Mouse (Mus musculus): ENCODE results near the gene Acat1. TPM values are rescaled to one million over a fixed set of nuclear protein-coding genes. Genes with fewer than 3 reads are reported as not detected.

Acat1 gene
- total and polyA plus RNA-seq, 3 experiments: 43.6 to 124 (median 76.7) TPM

DNA sequence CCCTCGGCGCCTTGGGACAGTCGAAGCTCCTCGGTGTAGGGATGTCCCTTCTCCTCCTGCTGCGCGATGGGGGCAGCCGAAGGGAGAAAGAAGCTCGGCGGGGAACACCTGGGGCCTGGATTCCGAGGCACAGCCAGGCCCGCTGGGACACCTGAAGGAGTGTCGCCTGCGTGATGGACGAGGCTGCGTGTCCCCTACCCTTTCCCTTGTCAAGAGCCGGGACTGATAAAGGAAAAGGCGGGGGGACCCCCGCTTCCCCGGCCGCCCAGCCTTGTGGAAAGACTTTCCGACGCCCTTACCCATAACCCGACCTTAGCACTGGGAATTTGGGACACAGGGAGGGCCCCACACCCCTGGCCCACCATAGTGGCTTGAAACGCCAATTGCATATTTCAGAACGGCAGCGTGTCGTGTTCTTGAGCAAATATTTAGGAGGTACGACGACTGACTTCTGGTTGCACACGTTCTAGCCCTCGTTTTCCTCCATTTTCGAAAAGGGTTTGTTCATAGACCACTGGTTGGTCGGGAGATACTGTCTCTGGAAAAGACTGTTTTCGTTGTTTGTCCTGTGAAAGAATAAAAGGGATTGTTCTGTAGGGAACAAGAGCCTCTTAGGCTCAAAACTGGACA, 72.7 kb downstream of the Acat1 start:
- TF ChIP-seq POLR2AphosphoS5 (IDR thresholded peaks at IDR 0.05; ENCODE audit: insufficient replicate concordance, low read depth, low read length) (no peak), GATA2 (IDR thresholded peaks at IDR 0.05; ENCODE audit: borderline replicate concordance, low read depth, low read length) (no peak), GATA1 (IDR thresholded peaks at IDR 0.05; ENCODE audit: borderline replicate concordance, low read length) (no peak), CTCF (IDR thresholded peaks at IDR 0.05; ENCODE audit: low read depth, low read length) (no peak), TAL1 (conservative IDR thresholded peaks at IDR 0.05; ENCODE audit: low read depth, low read length) (no peak)
- DNase-seq (ENCODE audit: low spot score) (no peak), ATAC-seq (ENCODE audit: extremely low read depth, insufficient number of reproducible peaks, low FRiP score, poor library complexity, severe bottlenecking) (no peak)
- Histone ChIP-seq H3K27me3 (ENCODE audit: insufficient read depth, low read length) (no peaks in the 10 kb centered on the region), H3K4me3 (ENCODE audit: low read depth, low read length) (peak overlapping the region; percentile 89), H3K4me1 (ENCODE audit: insufficient read depth, low read depth, low read length) (peaks cover 30% of the 10 kb centered on the region), H3K36me3 (replicated peaks) (peaks cover 20% of the 10 kb centered on the region), H3K9me3 (replicated peaks) (no peaks in the 10 kb centered on the region)

DNA sequence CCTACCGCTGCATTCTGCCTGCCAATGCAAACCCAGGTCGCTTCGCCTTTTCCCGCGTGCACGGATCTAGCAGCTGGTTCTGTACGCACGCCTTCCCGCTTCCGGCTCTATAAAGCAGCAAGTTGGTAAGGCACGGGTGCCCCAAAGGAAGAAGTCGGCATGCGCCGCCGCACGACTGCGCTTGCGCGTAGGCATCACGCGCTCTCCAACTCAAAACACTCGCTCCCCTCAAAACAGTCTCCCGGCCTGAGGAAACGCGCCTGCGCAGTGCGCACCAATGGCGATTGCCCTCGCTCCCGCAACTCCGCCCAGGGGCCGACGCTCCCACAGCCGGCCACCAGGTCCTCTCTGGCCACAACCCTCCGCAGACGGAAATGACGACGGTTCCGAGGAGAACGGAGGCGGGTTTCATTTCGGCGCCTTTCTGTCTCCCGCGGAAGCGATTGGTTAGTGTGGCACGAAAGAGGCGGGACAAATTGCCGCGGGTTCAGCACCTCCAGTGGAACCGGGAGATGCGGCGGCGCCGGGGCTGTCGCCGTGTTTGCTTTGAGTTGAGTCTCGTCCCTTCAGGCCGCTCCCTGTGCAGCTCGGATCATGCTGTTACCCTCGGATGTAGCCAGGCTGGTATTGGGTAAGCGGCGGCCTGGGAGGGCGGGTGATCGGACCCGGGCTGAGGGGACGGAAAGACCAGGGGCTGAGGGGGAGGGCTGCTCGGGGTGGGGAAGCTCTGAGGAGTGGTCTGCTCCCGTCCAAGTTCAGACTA, 73.4 kb downstream of the Acat1 start, which contains the start of the genes Atm and Npat:
Gene Atm, minus strand, starts transcription at position 183 of the 763 bp plus-strand sequence.
Gene Npat, plus strand, starts transcription at position 490 of the 763 bp plus-strand sequence.
- TF ChIP-seq TAL1 (conservative IDR thresholded peaks at IDR 0.05; ENCODE audit: low read depth, low read length): no peak
- TF ChIP-seq CTCF (IDR thresholded peaks at IDR 0.05; ENCODE audit: low read depth, low read length): no peak
- TF ChIP-seq POLR2AphosphoS5 (IDR thresholded peaks at IDR 0.05; ENCODE audit: insufficient replicate concordance, low read depth, low read length): no peak
- no peak for TF ChIP-seq GATA2 (IDR thresholded peaks at IDR 0.05; ENCODE audit: borderline replicate concordance, low read depth, low read length)
- TF ChIP-seq GATA1 (IDR thresholded peaks at IDR 0.05; ENCODE audit: borderline replicate concordance, low read length): no peak
- peak; percentile 96 for DNase-seq (ENCODE audit: low spot score)
- peak; percentile 92 for ATAC-seq (ENCODE audit: extremely low read depth, insufficient number of reproducible peaks, low FRiP score, poor library complexity, severe bottlenecking)
- Histone ChIP-seq H3K36me3 (replicated peaks) (peaks cover 22% of the 10 kb centered on the region), H3K4me1 (ENCODE audit: insufficient read depth, low read depth, low read length) (peaks cover 30% of the 10 kb centered on the region), H3K27me3 (ENCODE audit: insufficient read depth, low read length) (no peaks in the 10 kb centered on the region), H3K9me3 (replicated peaks) (no peaks in the 10 kb centered on the region), H3K4me3 (ENCODE audit: low read depth, low read length) (peak within 1 kb of the TSS; percentile 89)

DNA sequence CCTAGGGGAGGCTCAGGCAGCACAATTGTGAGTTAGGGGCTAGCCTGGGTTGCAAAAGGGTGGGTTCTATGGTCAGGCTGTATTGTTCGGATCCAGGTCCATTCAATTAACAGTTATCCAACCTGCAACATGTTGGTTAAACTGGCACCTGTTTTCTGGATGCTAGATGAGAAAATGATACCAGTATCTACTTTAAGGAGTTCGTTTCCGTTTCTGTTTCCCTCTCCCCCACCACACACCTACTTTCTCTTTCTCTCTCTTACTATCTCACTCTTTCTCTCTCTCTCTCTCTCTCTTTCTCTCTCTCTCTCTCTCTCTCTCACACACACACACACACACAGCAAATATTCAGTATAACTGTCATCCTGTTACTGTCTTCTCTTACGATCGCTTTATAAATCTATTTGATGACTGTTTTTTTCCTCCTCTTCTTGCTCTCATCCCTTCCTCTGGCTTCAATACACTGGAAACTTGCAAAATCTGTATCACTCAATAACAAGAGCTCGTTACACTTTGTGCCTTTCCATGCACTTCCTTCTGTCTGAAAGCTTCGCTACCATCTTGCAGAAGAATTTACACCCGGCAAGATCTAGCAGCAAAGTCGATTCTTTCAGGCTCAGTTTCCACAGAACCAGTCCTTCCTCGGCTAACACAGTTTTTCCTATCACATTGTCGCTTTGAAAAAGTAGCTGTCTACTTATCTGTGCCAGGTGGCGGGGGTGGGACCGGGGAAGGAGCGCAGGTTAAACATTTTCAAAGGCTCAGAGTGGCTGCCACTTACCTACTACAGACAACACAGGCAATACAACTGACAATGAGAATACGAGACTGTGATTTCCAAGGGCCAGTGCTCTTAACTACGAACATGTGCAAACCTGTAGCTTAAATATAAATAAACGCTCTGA, 74.5 kb downstream of the Acat1 start:
- Histone ChIP-seq H3K4me1 (ENCODE audit: insufficient read depth, low read depth, low read length) (peaks cover 27% of the 10 kb centered on the region), H3K27me3 (ENCODE audit: insufficient read depth, low read length) (no peaks in the 10 kb centered on the region), H3K4me3 (ENCODE audit: low read depth, low read length) (peak overlapping the region; percentile 89), H3K36me3 (replicated peaks) (peaks cover 29% of the 10 kb centered on the region), H3K9me3 (replicated peaks) (no peaks in the 10 kb centered on the region)
- no peak for ATAC-seq (ENCODE audit: extremely low read depth, insufficient number of reproducible peaks, low FRiP score, poor library complexity, severe bottlenecking)
- DNase-seq (ENCODE audit: low spot score): peak; percentile 8
- TF ChIP-seq POLR2AphosphoS5 (IDR thresholded peaks at IDR 0.05; ENCODE audit: insufficient replicate concordance, low read depth, low read length) (no peak), GATA2 (IDR thresholded peaks at IDR 0.05; ENCODE audit: borderline replicate concordance, low read depth, low read length) (no peak), TAL1 (conservative IDR thresholded peaks at IDR 0.05; ENCODE audit: low read depth, low read length) (no peak), CTCF (IDR thresholded peaks at IDR 0.05; ENCODE audit: low read depth, low read length) (no peak), GATA1 (IDR thresholded peaks at IDR 0.05; ENCODE audit: borderline replicate concordance, low read length) (no peak)

Other genes with a start within 250 kb of the Acat1 start
- not detected in 2 replicates for gene Kdelc2, start 226.4 kb downstream of the Acat1 start, total RNA-seq (2014; fragmentation: Nextera tagmentation)
- 0.05 and 0.12 TPM in 2 replicates for gene Kdelc2, start 226.4 kb downstream of the Acat1 start, total RNA-seq (2017)
- not detected in 2 replicates for gene Kdelc2, start 226.4 kb downstream of the Acat1 start, polyA plus RNA-seq (2012)
- gene 4930550C14Rik, start 208.1 kb downstream of the Acat1 start, total RNA-seq (2014; fragmentation: Nextera tagmentation): not detected in 2 replicates
- 0.06 TPM in 1 of 2 replicates, not detected in the other for gene 4930550C14Rik, start 208.1 kb downstream of the Acat1 start, total RNA-seq (2017)
- gene 4930550C14Rik, start 208.1 kb downstream of the Acat1 start, polyA plus RNA-seq (2012): not detected in 2 replicates
- 77.4 and 78.2 TPM in 2 replicates for gene Atm, start 73.6 kb downstream of the Acat1 start, total RNA-seq (2014; fragmentation: Nextera tagmentation)
- gene Atm, start 73.6 kb downstream of the Acat1 start, total RNA-seq (2017): 49.0 and 51.8 TPM in 2 replicates
- 1.1 and 1.4 TPM in 2 replicates for gene Atm, start 73.6 kb downstream of the Acat1 start, polyA plus RNA-seq (2012)
- 68.5 and 70.7 TPM in 2 replicates for gene Npat, start 73.3 kb downstream of the Acat1 start, total RNA-seq (2014; fragmentation: Nextera tagmentation)
- 40.4 and 44.6 TPM in 2 replicates for gene Npat, start 73.3 kb downstream of the Acat1 start, total RNA-seq (2017)
- gene Npat, start 73.3 kb downstream of the Acat1 start, polyA plus RNA-seq (2012): 1.1 and 1.7 TPM in 2 replicates
- 44.8 and 51.3 TPM in 2 replicates for gene Cul5, start 59.6 kb upstream of the Acat1 start, total RNA-seq (2014; fragmentation: Nextera tagmentation)
- gene Cul5, start 59.6 kb upstream of the Acat1 start, total RNA-seq (2017): 53.6 and 60.9 TPM in 2 replicates
- 5.1 and 6.5 TPM in 2 replicates for gene Cul5, start 59.6 kb upstream of the Acat1 start, polyA plus RNA-seq (2012)
- not detected in 2 replicates for gene Rab39, start 95.8 kb upstream of the Acat1 start, total RNA-seq (2014; fragmentation: Nextera tagmentation)
- 0.06 and 0.11 TPM in 2 replicates for gene Rab39, start 95.8 kb upstream of the Acat1 start, total RNA-seq (2017)
- not detected in 2 replicates for gene Rab39, start 95.8 kb upstream of the Acat1 start, polyA plus RNA-seq (2012)
- gene Slc35f2, start 161.2 kb upstream of the Acat1 start, total RNA-seq (2014; fragmentation: Nextera tagmentation): not detected in 2 replicates
- 0.33 TPM in 1 of 2 replicates, not detected in the other for gene Slc35f2, start 161.2 kb upstream of the Acat1 start, total RNA-seq (2017)
- gene Slc35f2, start 161.2 kb upstream of the Acat1 start, polyA plus RNA-seq (2012): not detected in 2 replicates
- not detected in 2 replicates for gene Sln, start 239.8 kb upstream of the Acat1 start, total RNA-seq (2014; fragmentation: Nextera tagmentation)
- gene Sln, start 239.8 kb upstream of the Acat1 start, total RNA-seq (2017): not detected in 2 replicates
- gene Sln, start 239.8 kb upstream of the Acat1 start, polyA plus RNA-seq (2012): not detected in 2 replicates

All from G1E (cell line).